Mouse (Mus musculus): ENCODE results near the gene Cox6a2.
"Not testable (repeated sequence)": the region's sequence is repeated elsewhere in the genome, so short reads cannot be mapped to it uniquely, and the experiment has no call there.

Cox6a2 gene

GRCm38 (mm10) chr7:128231741-128232140 lies 25.6 kb upstream of the Cox6a2 start:
- no peak for DNase-seq

DNA sequence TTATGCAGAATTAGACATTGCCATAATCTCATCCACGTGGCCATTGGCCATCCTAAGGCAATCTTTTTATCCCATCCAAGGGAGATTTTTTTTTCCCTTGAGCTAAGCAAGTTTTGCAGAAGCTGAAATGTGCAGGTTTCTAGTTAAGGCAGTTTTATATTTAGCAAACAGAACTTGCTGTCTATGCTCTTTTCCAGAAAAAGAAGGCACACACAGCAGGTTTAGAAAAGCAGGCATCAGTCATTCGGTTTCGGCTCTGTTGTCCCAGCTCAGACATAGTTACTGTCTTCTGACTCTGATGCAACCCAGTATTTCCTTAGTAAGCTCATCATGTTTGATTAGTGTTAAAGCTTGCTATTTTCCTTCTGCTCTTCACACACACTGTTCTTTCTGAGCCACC lies 14.7 kb upstream of the Cox6a2 start:
- no peak for DNase-seq

GRCm38 (mm10) chr7:128219952-128220351 lies 13.8 kb upstream of the Cox6a2 start:
- DNase-seq = no peak

- no peak for DNase-seq
Observed at GRCm38 (mm10) chr7:128209826-128210225, 3.6 kb upstream of the Cox6a2 start.

DNA sequence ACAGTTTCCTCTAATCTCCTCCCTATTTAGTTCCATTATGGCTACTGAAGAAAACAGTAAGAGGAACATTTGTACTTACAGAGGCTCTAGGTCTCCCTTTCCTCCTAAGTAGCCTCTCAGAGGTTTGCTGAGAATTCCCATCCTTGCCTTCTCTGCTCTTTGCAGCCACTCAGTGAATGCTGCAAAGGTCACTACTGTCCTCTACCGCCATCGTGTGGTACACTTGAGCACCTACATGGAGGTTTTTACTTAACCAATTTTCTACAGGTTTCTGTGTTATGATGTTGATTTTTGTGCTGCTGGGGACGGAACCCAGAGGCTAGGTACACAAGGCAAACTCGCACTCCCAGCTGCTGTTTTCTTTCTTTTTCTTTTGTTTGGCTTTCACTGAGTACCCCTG lies 2.0 kb upstream of the Cox6a2 start:
- DNase-seq = peak; percentile 49

GRCm38 (mm10) chr7:128205695-128206094 lies 492 bp downstream of the Cox6a2 start:
- DNase-seq = no peak

DNA sequence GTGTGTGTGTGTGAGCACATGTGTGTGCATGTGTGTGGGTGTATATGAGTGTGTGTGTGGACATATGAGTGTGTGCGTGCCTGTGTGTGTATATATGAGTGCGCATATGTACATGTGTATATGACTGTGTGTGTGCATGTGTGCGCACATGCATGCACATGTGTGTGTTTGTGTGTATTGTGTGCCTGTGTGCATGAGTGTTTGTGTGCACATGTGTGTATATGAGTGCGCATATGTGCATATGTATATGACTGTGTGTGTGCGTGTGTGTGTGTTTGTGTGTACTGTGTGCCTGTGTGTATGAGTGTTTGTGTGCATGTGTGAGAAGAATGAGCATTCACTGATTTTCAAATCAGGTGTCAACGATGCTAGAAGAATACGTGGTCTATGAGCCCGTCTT lies 2.0 kb downstream of the Cox6a2 start:
- no peak for DNase-seq

- DNase-seq = no peak
Observed at GRCm38 (mm10) chr7:128203071-128203470, 3.1 kb downstream of the Cox6a2 start.

- DNase-seq = no peak
Observed at GRCm38 (mm10) chr7:128201607-128202006, 4.6 kb downstream of the Cox6a2 start.

DNA sequence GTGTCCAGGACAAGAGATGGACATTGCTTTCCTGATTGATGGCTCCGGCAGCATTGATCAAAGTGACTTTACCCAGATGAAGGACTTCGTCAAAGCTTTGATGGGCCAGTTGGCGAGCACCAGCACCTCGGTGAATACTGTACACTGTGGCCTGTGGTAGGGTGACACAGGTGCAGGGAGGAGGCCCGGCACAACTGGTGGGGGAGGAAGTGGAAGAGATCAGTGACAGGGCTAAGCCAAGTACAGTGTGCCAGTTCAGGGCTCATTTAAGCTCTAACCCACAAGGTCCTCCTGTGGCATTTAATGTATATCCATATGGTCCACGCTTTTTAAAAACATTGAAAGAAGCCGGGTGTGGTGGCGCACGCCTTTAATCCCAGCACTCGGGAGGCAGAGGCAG lies 24.5 kb downstream of the Cox6a2 start:
- no peak for DNase-seq

DNA sequence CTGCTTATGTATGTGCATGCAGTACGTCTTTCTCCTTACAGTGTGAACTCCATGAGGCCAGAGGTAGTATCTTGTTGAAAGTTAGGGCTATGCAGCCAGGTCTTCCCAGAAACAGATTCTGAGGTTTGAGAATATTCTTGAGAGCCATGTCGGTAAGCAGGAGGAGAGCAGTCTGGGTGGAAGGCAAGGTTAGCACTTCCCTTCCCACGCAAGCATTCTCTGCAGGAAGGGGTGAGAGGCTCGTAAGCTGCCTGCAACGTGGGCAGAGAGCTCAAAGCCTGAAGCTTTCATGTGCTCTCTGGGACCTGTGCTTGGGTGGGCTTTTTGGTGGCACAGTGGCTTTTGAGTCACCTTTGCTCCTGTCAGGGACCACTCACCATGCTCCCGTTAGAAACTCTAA lies 25.6 kb downstream of the Cox6a2 start:
- no peak for DNase-seq

GRCm38 (mm10) chr7:128180126-128180525 lies 26.1 kb downstream of the Cox6a2 start:
- DNase-seq = no peak

GRCm38 (mm10) chr7:128178385-128178784 lies 27.8 kb downstream of the Cox6a2 start:
- DNase-seq = no peak

DNA sequence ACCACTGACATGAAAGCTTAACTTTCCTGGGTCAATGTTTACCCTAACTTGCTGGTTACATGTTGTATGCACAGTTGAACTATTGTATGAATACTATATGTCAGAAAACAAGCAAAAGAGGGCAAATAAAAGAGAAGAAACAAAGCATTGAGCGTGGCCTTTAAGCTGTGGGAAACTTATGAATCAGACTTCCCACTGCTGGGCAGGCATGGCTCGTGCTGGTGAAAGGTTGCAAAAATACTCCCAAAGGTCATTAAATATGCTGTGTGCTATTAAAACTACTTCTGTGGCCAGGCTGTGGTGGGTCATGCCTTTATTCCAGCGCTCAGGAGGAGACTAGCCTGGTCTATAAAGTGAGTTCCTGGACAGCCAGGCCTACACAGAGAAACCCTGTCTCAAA lies 36.2 kb downstream of the Cox6a2 start:
- no peak for DNase-seq

- no peak for DNase-seq
Observed at GRCm38 (mm10) chr7:128166391-128166790, 39.8 kb downstream of the Cox6a2 start.

- DNase-seq = no peak
Observed at GRCm38 (mm10) chr7:128164001-128164400, 42.2 kb downstream of the Cox6a2 start.

DNA sequence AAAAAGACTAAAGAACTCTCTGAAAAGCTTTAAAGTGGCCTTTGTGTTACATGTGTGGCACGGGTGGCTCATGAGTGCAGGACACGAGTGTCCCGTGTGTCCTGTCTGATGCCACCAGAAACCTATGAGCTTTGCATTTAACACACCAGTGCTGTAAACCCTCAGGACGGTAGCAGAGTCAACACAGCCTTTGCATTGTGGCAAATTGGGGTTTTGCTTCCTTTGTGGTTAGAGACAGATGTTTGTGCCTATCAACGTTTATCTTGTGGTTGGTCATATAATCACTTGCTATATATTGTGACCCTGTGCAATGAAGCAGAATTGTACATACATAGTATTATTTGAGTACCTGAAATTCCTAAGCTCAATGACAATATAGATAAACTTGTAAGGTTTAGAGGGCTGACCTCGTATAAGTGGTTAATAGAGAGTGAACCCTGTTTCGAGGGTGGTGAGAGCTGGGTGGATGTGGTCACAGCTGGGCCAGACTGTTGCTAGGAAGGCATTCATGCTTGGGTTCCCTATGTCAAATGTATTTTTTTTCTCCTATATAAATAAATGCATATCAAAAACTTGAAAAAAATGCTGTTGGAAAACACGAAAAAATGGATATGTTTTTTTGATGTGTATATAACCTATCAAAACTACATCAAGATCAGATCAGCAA lies 47.4 kb downstream of the Cox6a2 start:
- not testable (repeated sequence) for DNase-seq

Data from cerebellum, adult 11 months (tissue).